Mouse (Mus musculus): ENCODE data around the gene Atp6ap2. TPM values are rescaled to one million over a fixed set of nuclear protein-coding genes. Genes with fewer than 3 reads are reported as not detected.
A peak's percentile ranks its signal among the peaks of the same experiment; 100 is the strongest.
"Not testable (repeated sequence)": the region's sequence is repeated elsewhere in the genome, so short reads cannot be mapped to it uniquely, and the experiment has no call there.

Atp6ap2 gene
- 10 to 100 TPM; 63.5 to 72.0 (median 68.5) TPM for total RNA-seq (2022)

DNA sequence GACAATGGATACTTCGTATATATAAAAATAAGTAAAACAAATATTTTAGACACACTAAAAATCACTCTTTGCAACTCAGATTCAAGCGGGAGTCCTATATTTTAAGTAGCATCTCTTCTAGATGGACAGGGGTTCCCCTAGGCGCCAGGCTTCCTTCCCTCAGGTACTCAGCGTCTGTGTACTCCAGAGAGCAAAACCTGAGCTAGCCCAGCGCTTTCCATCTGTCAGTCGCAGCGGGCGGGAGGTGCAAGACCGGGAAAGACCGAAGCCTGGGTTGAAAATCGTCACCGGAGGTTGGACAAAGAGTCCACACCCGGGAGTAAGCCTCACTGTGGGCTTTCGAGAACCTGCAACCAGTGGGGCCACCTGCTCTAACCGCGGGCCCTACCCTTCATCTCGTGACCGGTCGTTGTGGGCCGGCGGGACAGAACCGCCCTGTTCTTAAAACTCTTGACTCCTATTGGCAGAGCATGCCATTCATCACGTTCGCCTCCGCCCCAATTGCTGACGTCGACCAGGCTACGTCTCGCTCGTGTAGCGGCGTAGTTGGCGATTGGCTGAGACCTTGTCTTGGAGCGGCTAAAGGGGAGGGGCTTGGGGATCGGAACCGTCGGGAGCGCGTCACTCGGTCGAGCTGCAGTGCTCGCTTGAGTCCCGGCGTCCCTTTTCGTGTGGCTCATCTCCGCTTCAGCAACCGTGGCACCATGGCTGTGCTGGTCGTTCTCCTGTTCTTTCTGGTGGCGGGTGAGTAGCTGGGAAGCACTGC, at the start of gene Atp6ap2:
Gene Atp6ap2 (plus strand): TSS at position 610 of the 766 bp plus-strand sequence.
- DNase-seq: peak; percentile 92

DNA sequence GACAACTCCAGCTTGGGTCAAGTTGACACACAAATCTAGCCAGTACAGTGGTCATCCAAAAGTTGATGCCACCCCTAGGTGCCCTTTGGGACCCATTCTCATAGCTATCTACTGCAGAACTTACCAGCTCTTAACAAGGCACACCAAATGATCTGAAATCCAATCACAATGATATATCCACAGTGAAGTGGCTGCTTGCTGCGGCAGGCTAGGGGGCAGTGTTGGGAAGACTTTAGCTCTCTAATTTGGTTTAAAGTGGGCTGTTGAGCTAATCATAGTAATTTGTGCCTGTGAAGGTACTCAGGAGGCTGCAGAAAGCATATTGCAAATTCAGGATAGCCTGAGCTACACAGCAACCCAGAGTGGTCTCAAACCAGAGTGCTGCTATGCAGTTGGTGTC, 43.2 kb upstream of the Atp6ap2 start:
- DNase-seq: no peak

DNA sequence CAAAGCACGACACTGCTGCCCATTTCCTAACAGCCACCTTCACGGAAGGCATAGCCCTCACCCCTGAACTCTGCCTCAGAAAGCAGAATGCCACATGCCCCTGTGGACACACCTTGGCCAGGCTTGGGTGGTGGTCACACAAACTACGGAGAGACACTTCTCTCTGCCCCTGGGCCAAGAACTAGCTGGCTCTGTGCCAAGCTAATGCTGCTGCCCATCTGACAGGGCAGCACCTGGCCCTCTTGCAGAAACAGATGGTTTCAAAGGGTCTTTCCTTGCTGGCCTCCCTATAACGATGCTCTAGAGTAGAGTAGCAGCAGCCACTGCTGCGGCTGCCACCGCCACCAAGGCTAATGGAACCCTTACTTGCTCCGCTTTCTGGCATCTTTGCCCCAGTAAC, 30.5 kb upstream of the Atp6ap2 start:
- DNase-seq: no peak

DNA sequence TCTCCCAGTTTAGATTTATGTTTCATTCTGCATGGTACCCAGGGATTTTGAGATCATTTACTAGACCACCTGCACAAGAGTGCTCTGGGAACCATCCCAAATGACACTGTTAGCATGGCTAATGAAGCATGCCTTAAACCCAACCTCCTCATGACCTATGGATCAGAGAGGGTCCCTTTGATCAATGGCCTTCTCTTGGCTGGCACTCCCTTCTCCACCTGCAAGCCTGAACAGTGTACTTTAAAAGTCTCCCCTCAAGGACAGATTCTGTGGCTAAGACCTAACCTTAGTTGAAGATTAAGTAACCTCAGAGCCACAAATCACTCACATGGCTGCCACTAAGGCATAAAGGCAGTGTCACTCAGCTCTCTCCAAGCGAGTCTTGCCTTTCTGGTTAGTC, 16.2 kb upstream of the Atp6ap2 start:
- DNase-seq: no peak

DNA sequence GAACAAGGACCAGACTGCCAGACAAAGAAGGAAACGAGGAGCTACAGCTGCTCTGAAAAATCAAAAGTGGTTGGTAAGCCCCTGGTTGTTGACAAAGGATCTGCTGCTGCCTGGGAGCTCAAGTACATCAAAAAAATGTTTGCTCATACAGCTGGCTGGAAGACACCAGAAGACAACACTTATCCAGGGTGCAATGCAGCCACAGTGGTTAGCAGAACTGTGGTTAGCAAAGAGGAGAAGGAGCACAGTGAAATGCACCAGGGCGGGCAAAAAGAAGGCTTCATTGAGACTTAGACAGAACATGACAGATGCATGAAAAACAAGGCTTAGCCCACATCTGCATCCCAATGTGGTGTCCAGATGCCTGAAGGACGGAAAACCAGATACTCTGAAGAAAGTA, 9.7 kb upstream of the Atp6ap2 start:
- DNase-seq: no peak

DNA sequence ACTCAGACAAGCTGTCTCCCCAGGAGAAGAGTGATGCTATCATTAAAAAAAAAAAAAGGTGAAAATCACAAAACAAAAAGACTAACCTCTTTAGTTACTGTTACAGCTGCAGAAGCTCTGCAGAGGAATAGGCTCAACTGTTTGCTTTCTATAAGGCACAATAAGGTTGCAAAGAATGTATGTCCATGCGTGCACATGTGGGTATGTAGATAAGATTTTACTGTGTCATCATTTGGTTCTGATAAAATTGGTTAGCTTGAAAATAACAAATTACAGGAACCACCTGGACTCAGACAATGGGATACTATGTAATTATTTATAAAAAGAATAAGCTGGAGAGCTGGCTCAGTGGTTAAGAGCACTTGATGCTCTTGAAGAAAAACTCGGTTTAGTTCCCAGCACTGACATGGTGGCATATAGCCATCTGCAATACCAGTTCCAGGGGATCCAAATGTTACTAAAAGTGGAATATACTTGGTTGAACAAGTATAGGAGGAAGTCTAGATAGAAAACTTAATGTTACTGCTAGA, 9.2 kb upstream of the Atp6ap2 start:
- DNase-seq: no peak

DNA sequence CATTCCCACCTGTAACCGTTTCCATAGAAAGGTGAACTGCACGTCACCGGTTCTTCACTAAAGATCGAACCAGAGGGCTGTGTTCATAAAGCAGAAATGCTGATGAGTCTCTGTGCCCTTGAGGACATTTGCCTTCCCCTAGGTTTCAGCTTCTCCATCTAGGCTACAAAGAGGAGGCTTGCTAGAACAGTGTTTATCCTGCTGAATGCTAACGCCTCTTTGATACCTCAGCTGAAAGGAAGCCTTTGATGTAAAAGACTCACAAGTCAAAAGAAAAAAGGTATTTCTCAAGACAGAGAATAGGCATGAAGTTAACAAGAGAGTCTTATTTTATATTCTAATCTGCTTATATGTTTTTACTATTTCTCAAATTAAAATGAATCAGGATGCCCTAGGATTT, 4.3 kb upstream of the Atp6ap2 start:
- DNase-seq: no peak

DNA sequence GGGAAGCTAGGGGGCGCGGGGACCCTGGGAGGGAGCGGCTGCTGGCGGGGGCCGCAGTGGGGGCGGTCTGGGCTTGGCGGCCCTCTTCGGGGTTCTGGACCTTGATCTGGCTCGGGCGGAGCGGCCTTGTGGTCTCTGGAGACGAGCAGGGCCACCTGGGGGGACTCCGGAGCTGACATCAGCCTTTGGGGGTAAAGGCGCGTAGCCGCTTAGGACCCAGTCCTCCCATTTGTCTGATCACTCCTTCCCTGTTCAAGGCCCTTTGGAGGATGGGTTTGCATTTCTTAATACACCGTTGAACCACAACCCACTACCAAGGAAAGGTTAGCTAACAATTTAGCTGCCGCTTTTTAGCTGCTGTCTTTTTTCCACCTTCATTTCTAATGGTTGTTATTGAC, 356 bp downstream of the Atp6ap2 start:
- no peak for DNase-seq

DNA sequence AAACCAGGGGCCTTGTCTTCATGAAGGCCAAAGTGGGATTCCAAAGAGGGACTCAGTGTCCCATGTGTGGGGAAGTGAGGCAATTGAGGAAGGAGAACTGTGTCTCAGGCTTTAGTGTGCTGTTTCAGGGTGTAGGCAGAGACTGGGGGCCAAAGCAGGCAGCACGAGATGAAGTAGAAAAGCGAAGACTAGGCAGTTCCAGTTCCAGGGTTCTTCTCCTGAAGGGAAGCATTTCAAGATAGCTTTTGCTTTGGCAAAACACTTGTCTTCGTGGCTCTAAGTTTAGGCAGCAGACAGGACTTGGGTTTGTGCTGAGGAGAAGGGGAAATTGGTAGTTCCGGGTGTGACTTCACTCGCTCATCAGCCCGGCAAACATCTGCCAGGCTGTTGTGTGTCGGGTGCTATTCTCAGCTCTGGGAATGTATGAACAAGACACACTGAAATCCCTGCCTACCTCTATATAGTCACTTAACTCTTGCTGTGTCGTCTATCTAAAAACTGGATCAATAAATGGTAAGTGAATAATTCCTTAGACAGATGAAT, 3.9 kb downstream of the Atp6ap2 start:
- no peak for DNase-seq

DNA sequence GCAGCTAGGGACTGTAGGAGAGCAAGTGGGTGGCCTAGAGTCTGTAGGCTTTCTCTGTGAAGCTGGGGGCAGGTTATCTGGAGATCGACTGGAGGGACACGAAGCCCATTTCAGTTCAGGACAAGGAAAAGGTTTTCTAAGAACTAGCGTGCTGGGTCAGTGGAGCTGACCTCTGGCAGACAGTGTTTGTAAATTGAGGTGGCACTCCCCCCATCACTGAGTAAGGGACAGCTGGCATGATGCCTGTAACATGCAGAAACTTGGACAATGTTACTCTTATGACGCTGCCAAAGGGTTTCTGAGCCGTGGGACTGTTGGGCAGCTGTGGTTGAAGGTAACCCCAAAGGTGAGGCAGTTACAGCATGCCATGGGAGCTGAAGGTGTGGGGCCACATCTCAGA, 4.4 kb downstream of the Atp6ap2 start:
- DNase-seq: no peak

DNA sequence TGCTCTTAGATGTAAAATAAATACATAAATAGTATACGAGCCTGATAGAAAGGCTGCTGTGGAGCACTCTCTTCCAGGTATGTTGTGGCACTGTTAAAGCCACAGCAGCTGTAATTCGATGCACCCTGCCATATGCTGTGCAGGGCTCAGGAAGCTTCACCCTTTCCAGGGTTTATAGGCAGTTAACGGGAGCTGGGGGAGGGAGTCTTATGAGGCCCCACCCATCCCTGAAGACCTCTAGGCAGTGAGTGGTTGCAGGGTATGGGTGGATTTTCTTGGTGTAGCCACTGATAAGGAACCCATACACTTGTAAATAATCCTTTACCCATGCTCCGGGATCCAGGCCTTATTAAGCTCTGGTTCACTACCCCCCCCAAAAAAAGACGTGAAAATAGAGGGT, 6.2 kb downstream of the Atp6ap2 start:
- DNase-seq: no peak

DNA sequence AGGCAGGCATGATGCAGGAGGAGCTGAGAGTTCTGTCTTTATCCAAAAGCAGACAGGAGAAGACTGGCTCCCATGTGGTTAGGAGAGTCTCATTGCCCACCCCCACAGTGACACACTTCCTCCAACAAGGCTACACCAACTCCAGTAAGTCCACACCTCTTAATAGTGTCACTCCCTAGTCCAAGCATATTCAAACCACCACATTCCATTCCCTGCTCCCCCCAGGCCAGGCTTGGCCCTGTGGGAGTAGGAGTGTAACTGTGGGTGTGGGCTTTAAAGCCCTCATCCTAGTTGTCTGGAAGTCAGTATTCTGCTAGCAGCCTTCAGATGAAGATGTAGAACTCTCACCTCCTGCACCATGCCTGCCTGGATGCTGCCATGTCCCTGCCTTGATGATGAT, 22.9 kb downstream of the Atp6ap2 start:
- not testable (repeated sequence) for DNase-seq

DNA sequence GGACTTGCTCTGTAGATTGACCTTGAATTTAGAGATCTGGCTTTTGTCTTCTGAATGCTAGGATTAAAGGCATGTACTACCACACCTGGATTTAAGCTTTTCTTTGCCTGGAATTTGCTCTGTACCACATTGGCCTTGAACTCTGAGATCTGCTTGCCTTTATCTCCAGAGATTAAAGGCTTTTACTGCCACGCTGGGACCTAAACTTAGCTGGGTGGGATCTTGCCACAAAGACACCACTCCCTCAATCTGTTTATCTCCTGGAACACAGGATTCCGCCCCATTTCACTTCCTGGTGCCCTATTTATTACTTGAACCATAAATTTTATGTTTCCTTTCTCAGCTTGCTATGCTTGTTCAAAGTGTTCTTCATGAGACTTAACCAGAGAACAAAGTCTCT, 23.6 kb downstream of the Atp6ap2 start:
- DNase-seq: no peak

DNA sequence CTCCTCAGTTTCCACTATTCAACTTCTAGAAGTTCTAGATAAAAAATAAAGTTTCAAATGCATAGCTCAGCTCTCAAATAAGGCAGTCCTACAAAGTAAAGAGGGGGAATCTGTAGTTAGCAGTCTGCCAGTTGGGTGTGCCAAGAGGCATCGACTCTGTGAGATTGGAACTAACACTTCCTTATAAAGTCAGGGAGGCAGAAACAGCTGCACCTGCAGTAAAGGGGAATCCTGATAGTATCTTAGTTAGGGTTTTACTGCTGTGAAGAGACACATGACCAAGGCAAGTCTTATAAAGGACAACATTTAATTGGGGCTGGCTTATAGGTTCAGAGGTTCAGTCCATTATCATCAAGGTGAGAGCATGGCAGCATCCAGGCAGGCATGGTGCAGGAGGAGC, 24.8 kb downstream of the Atp6ap2 start:
- not testable (repeated sequence) for DNase-seq

DNA sequence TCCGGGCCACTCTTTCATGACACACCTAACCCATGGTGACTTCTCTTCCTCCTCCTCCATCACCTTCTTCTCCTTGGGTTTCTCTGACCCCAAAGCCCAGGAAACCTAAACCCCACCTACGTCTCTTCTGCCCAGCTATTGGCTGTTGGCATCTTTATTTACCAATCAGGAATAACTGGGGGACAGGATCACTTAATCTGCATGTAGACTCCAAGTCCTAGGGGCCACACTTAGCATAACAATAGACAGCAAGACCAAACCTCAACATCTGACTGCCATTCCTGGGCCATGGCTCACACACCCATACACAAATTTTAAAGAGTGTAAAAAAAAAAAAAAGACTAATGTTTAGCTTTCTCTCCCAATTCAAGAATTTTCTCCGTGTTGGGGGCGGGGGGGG, 37.5 kb downstream of the Atp6ap2 start:
- DNase-seq: no peak

DNA sequence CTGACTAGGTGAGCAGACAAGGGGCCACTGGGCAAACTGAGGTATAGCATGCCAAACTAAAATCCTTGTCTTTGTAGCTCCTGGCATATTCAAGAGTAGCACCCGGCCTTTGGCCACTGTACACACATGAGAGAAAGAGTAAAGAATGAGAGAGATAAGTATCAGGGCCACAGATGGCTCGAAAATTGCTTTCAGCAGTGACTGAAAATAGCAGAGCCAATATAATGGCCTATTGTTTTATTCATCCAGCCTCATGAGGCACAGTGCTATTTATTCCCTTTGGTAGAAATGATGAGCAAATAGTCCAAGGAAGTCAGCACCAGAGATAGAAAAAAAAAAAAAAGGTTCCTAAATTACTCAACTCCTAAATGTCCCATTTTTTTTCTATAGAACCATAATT, 57.4 kb downstream of the Atp6ap2 start:
- no peak for DNase-seq

DNA sequence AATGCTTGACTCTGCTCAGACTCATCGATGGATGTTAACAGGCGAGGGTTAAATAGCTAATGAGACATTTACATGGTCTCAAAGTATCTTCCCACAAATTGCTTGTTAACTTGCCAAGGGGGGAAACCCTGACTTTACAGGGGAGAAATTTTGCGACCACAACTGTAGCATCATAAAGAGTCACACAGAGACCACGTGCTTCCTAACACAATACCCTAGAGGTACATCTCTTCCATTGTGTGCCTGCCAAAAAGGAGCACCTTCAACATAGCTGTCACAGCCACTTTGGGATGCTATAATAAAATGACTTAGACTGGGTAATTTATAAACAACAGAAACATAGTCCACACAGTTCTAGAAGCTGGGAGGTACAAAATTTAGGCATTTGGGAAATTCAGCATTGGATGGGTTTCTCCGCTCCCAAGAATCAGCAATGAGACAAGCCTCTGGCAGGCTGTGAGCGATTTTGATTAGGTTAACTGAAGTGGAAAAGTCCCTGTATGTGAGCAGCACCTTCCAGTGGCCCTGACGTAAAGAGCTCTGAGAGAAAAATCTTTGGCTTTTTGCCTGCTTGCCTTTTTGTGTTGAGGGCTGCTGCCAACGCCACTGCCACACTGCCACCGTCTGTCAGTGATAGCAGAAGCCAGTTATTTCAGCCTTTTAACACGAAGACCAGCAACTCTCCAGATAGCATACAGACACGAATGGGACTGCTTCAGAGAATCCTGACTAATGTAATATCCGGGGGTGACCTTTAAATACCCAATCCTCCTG, 58.1 kb downstream of the Atp6ap2 start:
- no peak for DNase-seq

DNA sequence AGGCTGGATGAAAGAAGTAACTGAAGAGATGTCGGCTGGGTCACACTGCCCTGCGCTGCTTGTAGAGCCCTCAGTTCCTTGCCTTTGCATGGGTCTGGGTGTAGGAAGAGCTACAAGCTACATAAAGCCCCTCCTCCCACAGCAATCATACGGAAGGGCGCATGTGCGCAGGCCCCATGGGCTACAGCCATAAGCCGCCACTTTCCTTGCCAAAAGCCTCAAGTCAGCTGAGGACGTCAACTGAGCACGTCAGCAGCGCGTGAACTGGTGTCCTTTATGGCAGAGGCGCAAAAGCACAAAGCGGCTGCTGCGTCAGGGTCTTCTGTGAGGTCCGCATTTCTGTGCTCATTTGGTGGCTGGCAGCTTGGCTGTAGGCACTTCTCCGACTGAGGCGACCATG, 64.3 kb downstream of the Atp6ap2 start:
- no peak for DNase-seq

DNA sequence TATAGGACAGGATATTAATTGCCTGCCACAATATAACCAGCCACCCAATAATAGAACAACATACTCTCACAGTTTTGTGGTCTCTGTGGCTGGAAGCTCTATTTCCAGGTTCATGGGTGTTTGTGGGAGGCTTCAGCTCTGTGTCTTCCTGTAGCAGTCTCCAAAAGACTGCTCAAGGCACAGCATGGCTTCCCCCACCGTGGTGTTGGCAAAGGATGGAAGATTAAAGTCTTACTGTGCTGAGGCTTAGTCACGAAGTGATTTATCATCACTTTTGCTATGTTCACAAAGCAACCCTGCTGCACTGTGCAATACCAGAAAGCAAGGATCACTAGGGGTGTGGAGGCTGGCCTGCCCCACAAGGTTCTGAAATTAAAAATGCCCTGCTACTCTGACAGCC, 66.3 kb downstream of the Atp6ap2 start:
- no peak for DNase-seq

All from adrenal gland, adult 8-10 months (tissue).